Mouse (Mus musculus) midbrain, embryonic 11.5 days (tissue): Measurements from ENCODE around the gene Il2ra. TPM values are rescaled to one million over a fixed set of nuclear protein-coding genes. Genes with fewer than 3 reads are reported as not detected.

ENCODE experiments used
- ATAC-seq: fragments of 200-750 bp; cut with Nextera tagmentation; 2 replicates; pipeline ENCODE4 v1.8.0; 2017; ENCODE audit warnings: moderate TSS enrichment, moderate library complexity; ENCODE audit not compliant: low FRiP score
- DNase-seq: peaks from one replicate; pipeline ENCODE4 v3.0.0; 2015; ENCODE audit warnings: low spot score; ENCODE audit errors: missing footprints
- H3K27ac ChIP-seq: fragments of 300-500 bp; sonication (generic); 2 replicates; pipeline ENCODE4 v1.5.1; 2014; ENCODE audit warnings: low read depth, low read length
- H3K27me3 ChIP-seq: fragments of 300-500 bp; sonication (generic); 2 replicates; pipeline ENCODE4 v1.6.1; 2014; ENCODE audit warnings: mild to moderate bottlenecking, low read length, moderate library complexity, mixed read lengths; ENCODE audit not compliant: control insufficient read depth, insufficient read depth
- H3K36me3 ChIP-seq: fragments of 300-500 bp; sonication (generic); 2 replicates; pipeline ENCODE4 v1.6.1; 2014; ENCODE audit warnings: mild to moderate bottlenecking, low read length, moderate library complexity, mixed read lengths; ENCODE audit not compliant: control insufficient read depth, insufficient read depth
- H3K4me1 ChIP-seq: fragments of 300-500 bp; sonication (generic); 2 replicates; pipeline ENCODE4 v1.6.1; 2014; ENCODE audit warnings: low read length; ENCODE audit not compliant: control insufficient read depth, insufficient read depth
- H3K4me2 ChIP-seq: fragments of 300-500 bp; sonication (generic); 2 replicates; pipeline ENCODE4 v1.6.1; 2014; ENCODE audit warnings: mild to moderate bottlenecking, moderate library complexity
- H3K4me3 ChIP-seq: fragments of 300-500 bp; sonication (generic); 2 replicates; pipeline ENCODE4 v1.5.1; 2014; ENCODE audit warnings: low read depth, low read length
- H3K9ac ChIP-seq: fragments of 300-500 bp; sonication (generic); 2 replicates; pipeline ENCODE4 v1.6.1; 2014; ENCODE audit warnings: low read length
- H3K9me3 ChIP-seq: fragments of 300-500 bp; sonication (generic); 2 replicates; pipeline ENCODE4 v1.6.1; 2016; ENCODE audit warnings: low read length; ENCODE audit not compliant: control insufficient read depth
- WGBS: fragments of 180-500 bp; shearing (Covaris S2); extraction: QIAGEN DNeasy Blood & Tissue Kit; methylation state at CpG from one replicate; pipeline ENCODE4 v1.1.7; 2014; 5-methylcytosine and 5-hydroxymethylcytosine counted together
- polyA plus RNA-seq: library from polyadenylated mRNA; unstranded; fragments of >200 nt; fragmentation: Nextera tagmentation; extraction: Ambion mirVana; gene quantifications from 2 replicates; pipeline ENCODE4 v1.2.1, GENCODE M21; 2014

Gene Il2ra
- polyA plus RNA-seq, 1 experiment from 2014 or later: not detected

DNA sequence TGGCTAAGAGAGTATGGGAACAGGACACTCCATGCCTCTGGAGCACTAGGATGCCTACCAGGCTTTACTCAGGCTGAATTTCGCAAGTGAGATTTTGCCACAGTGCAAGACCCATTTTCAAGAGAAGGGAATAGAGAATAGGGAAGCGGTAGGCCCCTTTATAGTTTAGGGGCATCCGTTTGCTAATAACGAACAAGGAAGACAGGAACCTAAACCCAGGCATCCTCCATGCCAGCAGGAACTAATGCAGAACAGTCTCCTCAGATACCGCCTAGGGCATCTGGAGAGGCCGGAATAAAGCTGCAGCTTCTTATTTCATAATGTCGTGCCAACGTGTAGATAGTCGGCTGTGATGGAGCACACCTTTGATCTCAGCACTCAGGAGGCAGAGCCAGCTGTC, 80.0 kb downstream of the Il2ra start:
- no peak for ATAC-seq
- Histone ChIP-seq H3K4me1 (no peaks in the 10 kb centered on the region), H3K9ac (no peak overlapping the region), H3K9me3 (no peaks in the 10 kb centered on the region), H3K27me3 (no peaks in the 10 kb centered on the region), H3K4me3 (no peak overlapping the region), H3K36me3 (no peaks in the 10 kb centered on the region), H3K27ac (no peak overlapping the region), H3K4me2 (no peak overlapping the region)
- DNase-seq: no peak
- WGBS: 90% methylated on average over 9 of the region's 9 CpGs

DNA sequence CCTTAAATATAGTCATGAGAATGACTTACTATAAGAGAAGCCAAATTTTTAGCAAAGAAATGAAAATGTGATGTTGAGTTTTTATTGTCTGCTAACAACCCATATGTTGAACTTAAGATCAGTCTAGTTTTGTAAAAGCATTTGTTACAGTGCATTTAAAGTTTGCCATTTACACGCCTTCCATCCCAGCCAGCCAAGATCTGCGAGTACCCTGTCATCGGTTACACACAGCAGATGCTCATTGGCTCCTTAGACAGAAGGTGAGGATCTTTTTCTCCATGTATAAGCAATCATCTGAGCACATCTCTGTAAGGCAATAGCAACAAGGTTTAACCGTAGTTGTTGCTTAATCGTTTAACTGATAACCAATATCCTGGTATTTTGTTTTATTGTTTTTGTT, 85.0 kb downstream of the Il2ra start:
- Histone ChIP-seq H3K4me1 (no peaks in the 10 kb centered on the region), H3K4me2 (no peak overlapping the region), H3K9ac (no peak overlapping the region), H3K27me3 (no peaks in the 10 kb centered on the region), H3K36me3 (no peaks in the 10 kb centered on the region), H3K27ac (no peak overlapping the region), H3K9me3 (no peaks in the 10 kb centered on the region), H3K4me3 (no peak overlapping the region)
- ATAC-seq (no peak), DNase-seq (no peak)
- 92% methylated on average over 5 of the region's 5 CpGs for WGBS

DNA sequence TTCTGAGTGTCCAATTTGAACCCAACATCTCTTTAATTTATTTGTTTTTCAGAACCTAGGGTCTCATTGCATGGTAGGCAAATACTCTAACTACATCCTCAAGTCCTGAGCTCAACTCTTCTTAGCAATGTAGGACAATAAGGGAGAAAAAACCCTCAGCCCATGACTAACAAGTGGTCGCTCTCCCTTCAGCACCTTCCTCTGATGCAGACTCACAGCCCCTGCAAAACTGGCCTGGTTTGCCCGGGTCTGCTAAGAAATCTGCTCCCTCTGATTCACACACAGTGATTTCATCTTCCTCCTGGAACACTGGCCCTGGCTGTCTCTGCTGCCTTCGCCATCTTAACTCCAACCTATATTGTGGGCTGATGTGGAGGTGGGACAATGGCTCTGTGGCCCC, 86.5 kb downstream of the Il2ra start:
- Histone ChIP-seq H3K9ac (no peak overlapping the region), H3K4me1 (no peaks in the 10 kb centered on the region), H3K9me3 (no peaks in the 10 kb centered on the region), H3K27me3 (no peaks in the 10 kb centered on the region), H3K36me3 (no peaks in the 10 kb centered on the region), H3K27ac (no peak overlapping the region), H3K4me3 (no peak overlapping the region), H3K4me2 (no peak overlapping the region)
- ATAC-seq (no peak), DNase-seq (no peak)
- 56% methylated on average over 3 of the region's 3 CpGs for WGBS

DNA sequence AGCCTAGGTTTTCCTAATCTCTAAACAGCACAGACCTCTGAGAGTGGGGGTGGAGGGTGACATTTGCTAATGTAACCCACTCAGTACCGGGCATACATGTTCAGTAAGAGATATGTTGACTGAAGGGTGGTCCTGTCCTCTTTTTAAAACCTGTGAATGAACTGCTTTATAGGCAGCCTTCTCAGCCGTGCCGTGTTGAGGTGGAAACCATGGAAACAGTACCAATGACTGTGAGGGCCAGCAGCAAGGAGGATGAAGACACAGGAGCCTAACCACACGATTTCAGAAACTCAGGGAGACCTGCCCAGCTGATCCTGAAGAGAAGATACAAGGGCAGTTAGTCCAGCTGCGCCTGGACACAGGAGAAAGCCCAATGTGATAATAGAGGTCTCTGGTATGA, 90.4 kb downstream of the Il2ra start:
- 63% methylated on average over 5 of the region's 5 CpGs for WGBS
- Histone ChIP-seq H3K4me2 (no peak overlapping the region), H3K27me3 (no peaks in the 10 kb centered on the region), H3K36me3 (peaks cover 3% of the 10 kb centered on the region; the same call in 1 of the 2 replicates), H3K4me1 (no peaks in the 10 kb centered on the region), H3K4me3 (no peak overlapping the region), H3K27ac (no peak overlapping the region), H3K9me3 (no peaks in the 10 kb centered on the region), H3K9ac (no peak overlapping the region)
- ATAC-seq (no peak), DNase-seq (no peak)

DNA sequence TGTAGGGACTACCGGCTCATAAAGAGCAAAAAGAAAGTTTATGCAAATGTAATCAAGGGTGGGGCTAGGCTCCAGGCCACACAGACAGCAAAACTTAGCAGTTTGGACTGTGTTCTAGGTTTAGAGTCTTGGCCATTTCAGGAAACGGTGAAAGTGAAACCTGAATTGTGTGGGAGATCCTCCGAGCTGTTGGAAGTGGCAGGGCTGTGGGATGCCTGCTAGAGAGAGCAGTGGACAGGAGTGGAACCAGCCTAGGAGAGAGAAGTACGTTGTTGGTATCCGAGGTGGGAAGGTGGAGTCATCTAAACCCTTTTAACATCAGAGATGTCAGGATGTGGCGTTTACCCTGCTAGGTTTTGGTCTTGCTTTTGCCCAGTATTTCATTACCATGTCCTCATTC, 93.2 kb downstream of the Il2ra start:
- Histone ChIP-seq H3K4me2 (no peak overlapping the region), H3K36me3 (peaks cover 4% of the 10 kb centered on the region), H3K4me1 (no peaks in the 10 kb centered on the region), H3K9ac (no peak overlapping the region), H3K27me3 (no peaks in the 10 kb centered on the region), H3K4me3 (no peak overlapping the region), H3K9me3 (no peaks in the 10 kb centered on the region), H3K27ac (no peak overlapping the region)
- no peak for DNase-seq
- 81% methylated on average over 6 of the region's 6 CpGs for WGBS
- ATAC-seq: no peak

DNA sequence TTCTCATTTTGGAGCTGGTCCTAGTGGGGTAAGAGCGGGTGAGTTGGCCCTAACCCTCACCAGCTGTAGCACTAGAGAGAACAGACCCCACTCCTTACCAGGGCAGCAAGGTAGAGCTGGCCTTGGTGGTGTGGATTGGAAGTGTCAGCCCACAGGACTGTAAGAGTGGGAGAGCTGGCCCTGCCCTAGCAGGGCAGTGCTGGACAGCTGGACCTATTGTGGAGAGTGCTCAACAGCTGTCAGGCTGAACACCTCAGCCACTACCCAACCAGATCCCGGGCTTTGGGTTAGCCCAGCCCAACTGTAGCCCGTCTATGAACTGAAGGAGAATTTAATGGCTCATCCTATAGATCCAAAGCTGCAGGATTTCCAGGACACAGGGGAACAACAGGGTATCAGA, 96.2 kb downstream of the Il2ra start:
- Histone ChIP-seq H3K9me3 (no peaks in the 10 kb centered on the region), H3K9ac (no peak overlapping the region), H3K27ac (no peak overlapping the region), H3K36me3 (peaks cover 29% of the 10 kb centered on the region), H3K4me3 (no peak overlapping the region), H3K4me1 (no peaks in the 10 kb centered on the region), H3K4me2 (no peak overlapping the region), H3K27me3 (no peaks in the 10 kb centered on the region)
- DNase-seq: no peak
- 91% methylated on average over 3 of the region's 3 CpGs for WGBS
- peak; percentile 61 for ATAC-seq

DNA sequence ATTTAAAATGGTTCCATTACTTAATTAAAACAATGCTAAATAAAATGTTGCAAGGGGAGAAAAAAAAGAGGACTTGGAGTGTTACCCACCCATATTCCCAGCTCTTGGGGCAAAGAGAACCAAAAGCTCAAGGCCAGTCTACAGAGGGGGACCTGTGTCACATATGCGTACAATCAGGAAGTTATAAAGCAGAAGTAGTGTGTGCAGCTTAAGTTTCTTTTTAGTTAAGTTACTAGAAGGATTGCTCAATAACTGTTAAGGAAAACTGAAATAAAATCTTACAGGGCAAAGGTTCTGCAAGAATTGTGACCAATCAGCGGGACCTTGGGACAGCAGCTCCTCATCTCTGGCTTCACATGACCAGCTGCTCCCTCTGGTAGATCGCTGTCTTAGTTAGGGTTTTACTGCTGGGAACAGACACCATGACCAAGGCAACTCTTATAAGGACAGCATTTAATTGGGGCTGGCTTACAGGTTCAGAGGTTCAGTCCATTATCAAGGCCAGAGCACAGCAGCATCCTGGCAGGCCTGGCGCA, 97.0 kb downstream of the Il2ra start:
- no peak for ATAC-seq
- no peak for DNase-seq
- no peaks in the 10 kb centered on the region for H3K9me3 ChIP-seq
- peaks cover 29% of the 10 kb centered on the region for H3K36me3 ChIP-seq
- H3K27me3 ChIP-seq: no peaks in the 10 kb centered on the region
- no peak overlapping the region for H3K9ac ChIP-seq
- no peak overlapping the region for H3K4me2 ChIP-seq
- no peaks in the 10 kb centered on the region for H3K4me1 ChIP-seq
- H3K27ac ChIP-seq: no peak overlapping the region
- WGBS: 97% methylated on average over 4 of the region's 4 CpGs
- H3K4me3 ChIP-seq: no peak overlapping the region

Other genes starting within 250 kb of the Il2ra start
- 13.8 TPM in 2 replicates for gene Pfkfb3, start 88.7 kb upstream of the Il2ra start, polyA plus RNA-seq
- gene Rbm17, start 38.7 kb upstream of the Il2ra start, polyA plus RNA-seq: 187 and 205 TPM in 2 replicates
- not detected in 2 replicates for gene Gm17490, start 16.5 kb upstream of the Il2ra start, polyA plus RNA-seq
- 0.26 and 0.87 TPM in 2 replicates for gene Il15ra, start 62.5 kb downstream of the Il2ra start, polyA plus RNA-seq
- 134 and 136 TPM in 2 replicates for gene Fbh1, start 134.8 kb downstream of the Il2ra start, polyA plus RNA-seq
- gene Ankrd16, start 135.1 kb downstream of the Il2ra start, polyA plus RNA-seq: 26.9 and 28.4 TPM in 2 replicates